Mouse (Mus musculus) neural tube, embryonic 10.5 days (tissue): ENCODE measurements around the gene Ezh1.
A peak's percentile ranks its signal among the peaks of the same experiment; 100 is the strongest.

Experiments
- DNase-seq: peaks from one replicate; pipeline ENCODE4 v3.0.0-alpha.2; 2017; ENCODE audit warnings: low spot score; ENCODE audit errors: extremely low spot score

The Ezh1 gene

GRCm38 (mm10) chr11:101211970-101212369 lies 14.3 kb downstream of the Ezh1 start:
- DNase-seq = peak; percentile 36

- no peak for DNase-seq
These were observed 25.3 kb downstream of the Ezh1 start for GRCm38 (mm10) chr11:101200986-101201385.

GRCm38 (mm10) chr11:101199555-101199954 lies 26.7 kb downstream of the Ezh1 start:
- no peak for DNase-seq

GRCm38 (mm10) chr11:101196175-101196574 lies 30.1 kb downstream of the Ezh1 start:
- DNase-seq = no peak

- no peak for DNase-seq
These were observed 30.7 kb downstream of the Ezh1 start for GRCm38 (mm10) chr11:101195571-101195970.

- no peak for DNase-seq
These were observed 31.2 kb downstream of the Ezh1 start for GRCm38 (mm10) chr11:101195101-101195500.

- no peak for DNase-seq
These were observed 31.6 kb downstream of the Ezh1 start for GRCm38 (mm10) chr11:101194643-101195042.

GRCm38 (mm10) chr11:101194137-101194536 lies 32.1 kb downstream of the Ezh1 start:
- no peak for DNase-seq

- no peak for DNase-seq
These were observed 33.2 kb downstream of the Ezh1 start for GRCm38 (mm10) chr11:101193076-101193475.

GRCm38 (mm10) chr11:101192646-101193045 lies 33.6 kb downstream of the Ezh1 start:
- DNase-seq = no peak

- DNase-seq = no peak
These were observed 34.3 kb downstream of the Ezh1 start for GRCm38 (mm10) chr11:101191919-101192470.

- no peak for DNase-seq
These were observed 35.1 kb downstream of the Ezh1 start for GRCm38 (mm10) chr11:101190913-101191907.

GRCm38 (mm10) chr11:101190181-101190912 lies 35.9 kb downstream of the Ezh1 start:
- DNase-seq = no peak

- peak; percentile 62 for DNase-seq
These were observed 36.6 kb downstream of the Ezh1 start for GRCm38 (mm10) chr11:101189495-101190180.

- DNase-seq = no peak
These were observed 38.0 kb downstream of the Ezh1 start for GRCm38 (mm10) chr11:101188166-101188805.

- no peak for DNase-seq
These were observed 38.7 kb downstream of the Ezh1 start for GRCm38 (mm10) chr11:101187541-101187940.

GRCm38 (mm10) chr11:101186526-101187247 lies 39.6 kb downstream of the Ezh1 start:
- DNase-seq = no peak

- DNase-seq = no peak
These were observed 40.8 kb downstream of the Ezh1 start for GRCm38 (mm10) chr11:101185441-101185840.

GRCm38 (mm10) chr11:101184984-101185383 lies 41.3 kb downstream of the Ezh1 start:
- no peak for DNase-seq
